Mouse (Mus musculus): ENCODE data around the gene Map1a. TPM values are rescaled to one million over a fixed set of nuclear protein-coding genes. Genes with fewer than 3 reads are reported as not detected.

Map1a gene
- polyA plus RNA-seq, 1 experiment from 2014 or later: 3.9 TPM

Other genes with a start within 250 kb of the Map1a start
- gene Tgm5, start 203.8 kb upstream of the Map1a start, polyA plus RNA-seq (2016; fragmentation: Nextera tagmentation; extraction: Ambion mirVana): not detected in 2 replicates
- not detected in 2 replicates for gene Tgm7, start 179.8 kb upstream of the Map1a start, polyA plus RNA-seq (2016; fragmentation: Nextera tagmentation; extraction: Ambion mirVana)
- gene Adal, start 149.2 kb upstream of the Map1a start, polyA plus RNA-seq (2016; fragmentation: Nextera tagmentation; extraction: Ambion mirVana): 22.8 and 23.6 TPM in 2 replicates
- 23.1 and 25.4 TPM in 2 replicates for gene Lcmt2, start 148.9 kb upstream of the Map1a start, polyA plus RNA-seq (2016; fragmentation: Nextera tagmentation; extraction: Ambion mirVana)
- gene Tubgcp4, start 118.9 kb upstream of the Map1a start, polyA plus RNA-seq (2016; fragmentation: Nextera tagmentation; extraction: Ambion mirVana): 76.4 and 88.6 TPM in 2 replicates
- gene Zscan29, start 118.5 kb upstream of the Map1a start, polyA plus RNA-seq (2016; fragmentation: Nextera tagmentation; extraction: Ambion mirVana): 11.4 and 11.6 TPM in 2 replicates
- 125 and 128 TPM in 2 replicates for gene Trp53bp1, start 18.2 kb upstream of the Map1a start, polyA plus RNA-seq (2016; fragmentation: Nextera tagmentation; extraction: Ambion mirVana)
- gene Ppip5k1, start 65.8 kb downstream of the Map1a start, polyA plus RNA-seq (2016; fragmentation: Nextera tagmentation; extraction: Ambion mirVana): 13.4 and 13.9 TPM in 2 replicates
- gene Ckmt1, start 68.1 kb downstream of the Map1a start, polyA plus RNA-seq (2016; fragmentation: Nextera tagmentation; extraction: Ambion mirVana): 10.2 and 13.0 TPM in 2 replicates
- gene Strc, start 97.6 kb downstream of the Map1a start, polyA plus RNA-seq (2016; fragmentation: Nextera tagmentation; extraction: Ambion mirVana): 0.03 TPM in 1 of 2 replicates, not detected in the other
- 634 and 678 TPM in 2 replicates for gene Pdia3, start 124.2 kb downstream of the Map1a start, polyA plus RNA-seq (2016; fragmentation: Nextera tagmentation; extraction: Ambion mirVana)
- gene Catsper2, start 124.2 kb downstream of the Map1a start, polyA plus RNA-seq (2016; fragmentation: Nextera tagmentation; extraction: Ambion mirVana): 2.1 and 4.2 TPM in 2 replicates
- 12.4 and 15.6 TPM in 2 replicates for gene Ell3, start 154.7 kb downstream of the Map1a start, polyA plus RNA-seq (2016; fragmentation: Nextera tagmentation; extraction: Ambion mirVana)
- 495 and 504 TPM in 2 replicates for gene Serf2, start 159.6 kb downstream of the Map1a start, polyA plus RNA-seq (2016; fragmentation: Nextera tagmentation; extraction: Ambion mirVana)
- 128 and 143 TPM in 2 replicates for gene Hypk, start 163.7 kb downstream of the Map1a start, polyA plus RNA-seq (2016; fragmentation: Nextera tagmentation; extraction: Ambion mirVana)
- gene Serinc4, start 167.2 kb downstream of the Map1a start, polyA plus RNA-seq (2016; fragmentation: Nextera tagmentation; extraction: Ambion mirVana): not detected in 2 replicates
- gene Mfap1b, start 184.5 kb downstream of the Map1a start, polyA plus RNA-seq (2016; fragmentation: Nextera tagmentation; extraction: Ambion mirVana): 62.6 and 64.2 TPM in 2 replicates
- gene Mfap1a, start 217.1 kb downstream of the Map1a start, polyA plus RNA-seq (2016; fragmentation: Nextera tagmentation; extraction: Ambion mirVana): 32.5 and 33.0 TPM in 2 replicates
- 8.0 and 8.2 TPM in 2 replicates for gene Wdr76, start 217.1 kb downstream of the Map1a start, polyA plus RNA-seq (2016; fragmentation: Nextera tagmentation; extraction: Ambion mirVana)